Mouse (Mus musculus) hindbrain, embryonic 14.5 days (tissue): ENCODE measurements at regions not wholly inside any gene's neighbourhood (a gene's known extent, or its start where the extent isn't known, plus 50 kb on each side); places are given as distances from the start of the nearest gene placed in this dataset.
A peak's percentile ranks its signal among the peaks of the same experiment; 100 is the strongest.
"Not testable (repeated sequence)": the region's sequence is repeated elsewhere in the genome, so short reads cannot be mapped to it uniquely, and the experiment has no call there.

Source experiments
- ATAC-seq: fragments of 200-750 bp; cut with Nextera tagmentation; 2 replicates; pipeline ENCODE4 v1.8.0; 2017; ENCODE audit warnings: moderate number of reproducible peaks, mild to moderate bottlenecking, moderate TSS enrichment, moderate library complexity; ENCODE audit not compliant: low FRiP score
- DNase-seq: peaks from one replicate; pipeline ENCODE4 v3.0.0-alpha.2; 2015; ENCODE audit warnings: low spot score
- H3K27ac ChIP-seq: fragments of 300-500 bp; sonication (generic); 2 replicates; pipeline ENCODE4 v1.5.1; 2014; ENCODE audit warnings: mild to moderate bottlenecking, moderate library complexity
- H3K27me3 ChIP-seq: fragments of 300-500 bp; sonication (generic); 2 replicates; pipeline ENCODE4 v1.6.1; 2014; ENCODE audit warnings: mild to moderate bottlenecking, low read length, mixed read lengths; ENCODE audit not compliant: control insufficient read depth, insufficient read depth
- H3K36me3 ChIP-seq: fragments of 300-500 bp; sonication (generic); replicated peaks from 2 replicates; pipeline ENCODE4 v1.6.1; 2014; ENCODE audit not compliant: control insufficient read depth, insufficient read depth
- H3K4me1 ChIP-seq: fragments of 300-500 bp; sonication (generic); replicated peaks from 2 replicates; pipeline ENCODE4 v1.6.1; 2014; ENCODE audit warnings: antibody characterized with exemption, low read length, mixed read lengths; ENCODE audit not compliant: control insufficient read depth, insufficient read depth
- H3K4me2 ChIP-seq: fragments of 300-500 bp; sonication (generic); replicated peaks from 2 replicates; pipeline ENCODE4 v1.6.1; 2014; ENCODE audit warnings: mild to moderate bottlenecking, moderate library complexity
- H3K4me3 ChIP-seq: fragments of 300-500 bp; sonication (generic); replicated peaks from 2 replicates; pipeline ENCODE4 v1.5.1; 2014; ENCODE audit warnings: mild to moderate bottlenecking, low read length
- H3K9ac ChIP-seq: fragments of 300-500 bp; sonication (generic); 2 replicates; pipeline ENCODE4 v1.6.1; 2014
- H3K9me3 ChIP-seq: fragments of 300-500 bp; sonication (generic); 2 replicates; pipeline ENCODE4 v1.6.1; 2016; ENCODE audit warnings: low read length; ENCODE audit not compliant: control insufficient read depth
- WGBS: fragments of 180-500 bp; shearing (Covaris S2); extraction: QIAGEN DNeasy Blood & Tissue Kit; methylation state at CpG from one replicate; pipeline ENCODE4 v1.1.7; 2014; 5-methylcytosine and 5-hydroxymethylcytosine counted together

DNA sequence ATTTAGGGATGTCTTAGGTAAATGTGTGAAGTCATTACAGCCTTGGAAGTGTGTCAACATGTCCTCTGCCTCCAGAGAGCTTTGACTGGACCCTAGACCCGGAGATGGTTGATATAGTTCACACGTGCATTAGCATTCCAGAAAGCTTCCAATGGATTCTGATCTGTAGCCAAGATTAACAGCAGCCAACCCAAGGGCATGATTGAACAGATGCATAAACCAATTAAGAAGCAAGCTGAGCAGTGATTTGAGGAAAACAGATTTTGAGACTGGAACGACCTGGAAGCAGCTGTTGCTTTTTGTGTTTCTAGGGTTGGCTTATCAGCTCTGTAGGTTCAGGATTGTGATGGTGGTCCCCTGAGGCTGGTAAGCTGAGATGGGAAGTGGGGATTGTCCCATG, 109.1 kb upstream of the Ahi1 start:
- Histone ChIP-seq H3K4me3 (no peak overlapping the region), H3K9ac (no peak overlapping the region), H3K36me3 (no peaks in the 10 kb centered on the region), H3K27ac (no peak overlapping the region; the same call in 1 of the 2 replicates), H3K9me3 (no peaks in the 10 kb centered on the region), H3K4me2 (no peak overlapping the region), H3K4me1 (peaks cover 21% of the 10 kb centered on the region), H3K27me3 (no peaks in the 10 kb centered on the region)
- DNase-seq, result peak; percentile 63
- ATAC-seq, result 0 out of 2 replicates have a peak, but pooled peaks have one; percentile 53
- 47% methylated on average over 3 of the region's 3 CpGs for WGBS

DNA sequence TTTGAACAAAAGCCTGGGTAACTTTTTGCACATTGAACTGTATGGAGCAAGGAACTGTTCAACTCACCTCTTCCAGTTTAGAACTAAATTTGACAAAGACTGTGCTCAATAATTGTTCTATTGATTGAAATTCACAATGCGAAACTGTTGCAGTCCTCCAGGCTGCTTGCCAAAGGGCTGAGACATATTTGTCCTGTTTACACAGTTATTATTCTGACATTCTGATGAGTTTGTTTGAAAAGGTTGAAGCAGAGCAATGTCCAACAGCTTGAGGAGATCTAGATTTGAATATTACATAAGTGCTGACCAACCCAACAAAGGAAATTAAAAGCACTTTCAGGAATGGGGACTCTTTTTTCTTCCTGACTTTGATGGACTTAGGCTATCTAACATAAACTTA, 110.2 kb upstream of the Ahi1 start:
- no peaks in the 10 kb centered on the region for H3K27me3 ChIP-seq
- H3K4me3 ChIP-seq, result no peak overlapping the region
- H3K4me1 ChIP-seq, result peaks cover 21% of the 10 kb centered on the region
- WGBS, result 83% methylated on average over 1 of the region's 1 CpGs
- H3K27ac ChIP-seq, result no peak overlapping the region
- DNase-seq (no peak), ATAC-seq (no peak)
- no peaks in the 10 kb centered on the region for H3K36me3 ChIP-seq
- H3K4me2 ChIP-seq, result no peak overlapping the region
- no peak overlapping the region for H3K9ac ChIP-seq
- H3K9me3 ChIP-seq, result no peaks in the 10 kb centered on the region

- Histone ChIP-seq H3K27me3 (no peaks in the 10 kb centered on the region), H3K9ac (no peak overlapping the region), H3K4me1 (peaks cover 21% of the 10 kb centered on the region), H3K9me3 (no peaks in the 10 kb centered on the region), H3K36me3 (no peaks in the 10 kb centered on the region), H3K4me3 (no peak overlapping the region), H3K27ac (no peak overlapping the region), H3K4me2 (no peak overlapping the region)
- DNase-seq (no peak), ATAC-seq (no peak)
- WGBS, result 54% methylated on average over 3 of the region's 3 CpGs
Measured at GRCm38 (mm10) chr10:20841430-20842040, 110.8 kb upstream of the Ahi1 start.

DNA sequence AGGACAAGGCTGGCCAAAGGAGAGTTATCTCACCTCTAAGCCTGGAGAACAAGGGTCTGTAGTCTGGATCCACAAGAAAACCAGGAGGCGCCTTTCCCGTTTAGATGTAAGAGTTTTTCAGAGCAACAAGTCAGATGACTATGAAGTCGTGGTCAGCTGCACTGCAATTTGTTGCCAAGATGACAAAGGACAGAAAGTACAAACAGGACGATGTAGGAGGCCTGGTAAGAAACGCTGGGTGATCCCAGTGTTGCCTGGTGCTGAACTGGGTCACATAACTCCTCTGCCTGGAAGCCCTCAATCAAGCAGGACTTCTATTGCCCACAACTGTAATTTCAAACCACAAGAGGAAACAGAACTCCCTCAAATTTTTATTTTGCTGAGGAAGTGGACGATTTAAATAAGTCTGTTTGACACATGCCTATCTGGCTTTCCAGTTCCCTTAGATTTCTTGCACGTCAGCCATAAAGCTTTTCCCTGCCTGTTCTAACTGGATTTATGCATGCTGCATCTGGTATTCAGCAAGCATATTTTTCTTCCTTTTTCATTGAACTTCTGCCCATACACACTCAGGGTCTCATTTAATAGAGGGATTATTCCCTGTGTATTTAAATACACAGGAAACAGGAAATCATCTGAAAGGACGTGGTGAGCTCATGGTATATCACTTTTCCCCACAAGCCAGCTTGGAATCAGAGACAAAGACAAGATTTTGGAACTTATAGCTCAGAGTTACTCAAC, 113.5 kb upstream of the Ahi1 start:
- WGBS, result 83% methylated on average over 8 of the region's 8 CpGs

GRCm38 (mm10) chr10:20836816-20837215, 111.9 kb upstream of the Pde7b start:
- ATAC-seq, DNase-seq, H3K4me3 ChIP-seq, H3K27me3 ChIP-seq, H3K9me3 ChIP-seq, H3K4me2 ChIP-seq, H3K4me1 ChIP-seq, H3K27ac ChIP-seq, H3K9ac ChIP-seq, H3K36me3 ChIP-seq: not testable (repeated sequence)
- 66% methylated on average over 4 of the region's 4 CpGs for WGBS

More for the DNA sequence above, 113.5 kb upstream of the Ahi1 start:
- Histone ChIP-seq H3K4me3 (no peak overlapping the region), H3K4me1 (peaks cover 21% of the 10 kb centered on the region), H3K9me3 (no peaks in the 10 kb centered on the region), H3K36me3 (no peaks in the 10 kb centered on the region), H3K9ac (no peak overlapping the region), H3K27ac (no peak overlapping the region), H3K4me2 (no peak overlapping the region), H3K27me3 (no peaks in the 10 kb centered on the region)
- no peak for ATAC-seq
- no peak for DNase-seq

DNA sequence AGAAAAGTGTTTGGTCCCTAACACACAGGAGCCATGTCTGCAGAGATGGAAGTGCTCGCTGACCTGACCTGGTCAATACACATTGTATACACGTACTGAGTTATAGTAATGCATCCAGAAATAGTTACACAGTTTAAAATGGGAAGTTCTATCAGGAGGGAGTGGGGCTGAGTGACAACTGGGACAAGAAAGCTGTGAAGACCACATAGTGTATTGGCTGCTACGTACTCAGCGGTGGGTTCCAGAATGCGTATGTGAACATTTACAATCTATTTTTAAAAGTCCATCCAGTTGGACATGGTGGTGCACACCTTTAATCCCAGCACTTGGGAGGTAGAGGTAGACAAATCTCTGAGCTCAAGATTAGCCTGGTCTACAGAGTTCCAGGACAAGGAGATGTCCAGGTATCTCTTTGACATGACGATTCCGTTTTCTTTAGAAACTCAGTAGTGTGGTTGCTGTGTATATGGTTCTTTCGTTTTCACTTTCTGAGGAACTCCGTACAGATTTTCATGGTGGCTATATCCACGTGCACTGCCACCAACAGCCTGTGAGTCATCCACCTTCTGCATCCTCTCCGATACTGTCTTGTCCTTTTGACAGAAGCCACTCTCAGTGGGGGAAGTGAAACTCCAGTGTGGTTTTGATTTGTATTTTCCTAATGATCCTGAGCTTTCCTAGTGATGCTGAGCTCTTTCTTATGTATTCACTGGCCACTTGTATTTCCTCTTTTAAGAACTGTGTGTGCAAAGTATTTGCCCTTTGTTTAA, 110.1 kb upstream of the Pde7b start:
- ATAC-seq (no peak), DNase-seq (no peak)
- 91% methylated on average over 11 of the region's 11 CpGs for WGBS
- Histone ChIP-seq H3K4me1 (no peaks in the 10 kb centered on the region), H3K9ac (no peak overlapping the region), H3K4me3 (no peak overlapping the region), H3K9me3 (no peaks in the 10 kb centered on the region), H3K27ac (no peak overlapping the region), H3K4me2 (no peak overlapping the region), H3K27me3 (no peaks in the 10 kb centered on the region), H3K36me3 (no peaks in the 10 kb centered on the region)

GRCm38 (mm10) chr10:20828304-20828703, 103.4 kb upstream of the Pde7b start:
- Histone ChIP-seq H3K9ac (no peak overlapping the region), H3K4me2 (no peak overlapping the region), H3K27me3 (no peaks in the 10 kb centered on the region), H3K36me3 (no peaks in the 10 kb centered on the region), H3K9me3 (no peaks in the 10 kb centered on the region), H3K4me1 (no peaks in the 10 kb centered on the region), H3K4me3 (no peak overlapping the region), H3K27ac (no peak overlapping the region)
- 84% methylated on average over 1 of the region's 1 CpGs for WGBS
- DNase-seq (no peak), ATAC-seq (no peak)

DNA sequence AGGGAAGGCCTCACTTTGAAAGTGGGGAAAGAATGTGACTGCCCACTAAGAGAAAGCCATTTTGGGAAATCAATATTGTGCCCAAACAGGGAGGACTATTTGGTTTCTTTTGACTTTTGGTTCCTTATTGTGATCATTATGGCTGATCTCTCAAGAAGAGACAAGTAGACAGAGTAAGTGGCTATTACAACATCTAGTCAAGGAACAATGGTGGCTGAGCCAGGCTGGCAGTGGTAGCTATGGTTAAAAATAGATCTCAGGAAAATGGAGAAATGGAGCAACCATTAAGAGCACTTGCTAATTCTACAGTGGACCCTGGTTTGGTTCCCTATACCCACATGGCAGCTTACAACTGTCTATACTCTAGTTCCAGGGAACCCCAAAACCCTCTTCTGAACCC, 102.6 kb upstream of the Pde7b start:
- Histone ChIP-seq H3K9ac (no peak overlapping the region), H3K4me1 (no peaks in the 10 kb centered on the region), H3K27ac (no peak overlapping the region), H3K27me3 (no peaks in the 10 kb centered on the region), H3K36me3 (no peaks in the 10 kb centered on the region), H3K4me2 (no peak overlapping the region), H3K4me3 (no peak overlapping the region), H3K9me3 (no peaks in the 10 kb centered on the region)
- DNase-seq, result no peak
- ATAC-seq, result no peak

DNA sequence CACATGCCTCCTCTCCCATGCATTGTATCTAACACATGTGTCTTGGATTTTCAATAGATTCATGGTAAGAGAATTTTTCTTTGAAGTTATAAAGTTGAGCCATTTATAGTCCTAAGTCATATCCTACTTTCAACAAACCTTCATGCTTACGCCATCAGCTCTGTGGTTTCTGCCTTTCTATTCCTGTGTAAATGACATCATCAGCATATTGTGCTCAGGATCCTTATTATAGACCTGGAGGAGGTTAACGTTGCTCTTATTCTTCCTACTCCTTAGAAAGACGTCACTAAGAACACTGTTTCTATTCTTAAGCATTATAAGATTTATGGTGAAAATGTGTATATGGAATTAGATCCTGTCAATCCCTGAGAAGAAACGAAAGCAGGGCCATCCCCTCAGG, 93.7 kb upstream of the Pde7b start:
- ATAC-seq, result no peak
- no peak overlapping the region for H3K4me2 ChIP-seq
- no peaks in the 10 kb centered on the region for H3K9me3 ChIP-seq
- H3K27ac ChIP-seq, result no peak overlapping the region
- H3K4me3 ChIP-seq, result no peak overlapping the region
- H3K27me3 ChIP-seq, result no peaks in the 10 kb centered on the region
- H3K9ac ChIP-seq, result no peak overlapping the region
- H3K36me3 ChIP-seq, result no peaks in the 10 kb centered on the region
- DNase-seq, result no peak
- H3K4me1 ChIP-seq, result no peaks in the 10 kb centered on the region
- WGBS, result 82% methylated on average over 4 of the region's 4 CpGs
